ENCODE assay signal across 8 mouse cellular contexts in genomic region chr1:79697382-79697781, GRCm38 (mm10). TPM values are rescaled to one million over a fixed set of nuclear protein-coding genes. Genes with fewer than 3 reads are reported as not detected.
DNase-seq lines count a peak whose midpoint lies in the region; ATAC-seq and TF ChIP-seq lines count a peak whose summit lies in the region.

No protein-coding gene starts in this region.

- peaks cover 7% of the 10 kb centered on the region for H3K4me1 ChIP-seq in heart, embryonic 12.5 days (replicated peaks)
- peaks cover 15% of the 10 kb centered on the region for H3K4me1 ChIP-seq in forebrain, embryonic 15.5 days
- H3K4me1 ChIP-seq in midbrain, embryonic 10.5 days: peaks cover 3% of the 10 kb centered on the region

- no peak for TF ChIP-seq CTCF in Patski (IDR thresholded peaks at IDR 0.05)

- ATAC-seq in heart, embryonic 12.5 days (ENCODE audit: insufficient number of reproducible peaks, low FRiP score): peak; percentile 63; the same call in 1 of the 2 replicates
- peak; percentile 65 for ATAC-seq in Patski
- ATAC-seq in forebrain, embryonic 15.5 days (replicated peaks): peak; percentile 93

- WGBS in heart, embryonic 12.5 days: 56% methylated on average over 9 of the region's 9 CpGs
- WGBS in forebrain, embryonic 15.5 days: 4% methylated on average over 9 of the region's 9 CpGs
- 7% methylated on average over 9 of the region's 9 CpGs for WGBS in large intestine, adult 2 months
- WGBS in midbrain, embryonic 10.5 days: 65% methylated on average over 9 of the region's 9 CpGs

- no peak overlapping the region for H3K9ac ChIP-seq in heart, embryonic 12.5 days
- no peak overlapping the region for H3K9ac ChIP-seq in forebrain, embryonic 15.5 days (replicated peaks)

- H3K4me2 ChIP-seq in heart, embryonic 12.5 days: no peak overlapping the region
- H3K4me2 ChIP-seq in forebrain, embryonic 15.5 days (replicated peaks): no peak overlapping the region

- no peak for DNase-seq in heart, postnatal 25 days (ENCODE audit: low spot score)
- peak; percentile 60 for DNase-seq in Patski (ENCODE audit: low read depth, low spot score)
- peak; percentile 40 for DNase-seq in large intestine, adult 2 months (ENCODE audit: low read depth, low spot score)
- peak; percentile 27 for DNase-seq in midbrain, embryonic 10.5 days (ENCODE audit: low spot score)
- no peak for DNase-seq in gastrocnemius, adult 18-20 months (ENCODE audit: low spot score)
- no peak for DNase-seq in thymus, postnatal 4 days

- no peaks in the 10 kb centered on the region for H3K9me3 ChIP-seq in heart, embryonic 12.5 days (replicated peaks)
- H3K9me3 ChIP-seq in forebrain, embryonic 15.5 days: no peaks in the 10 kb centered on the region
- H3K9me3 ChIP-seq in midbrain, embryonic 10.5 days (replicated peaks): no peaks in the 10 kb centered on the region

- H3K27me3 ChIP-seq in heart, embryonic 12.5 days (replicated peaks): no peaks in the 10 kb centered on the region
- no peaks in the 10 kb centered on the region for H3K27me3 ChIP-seq in Patski
- H3K27me3 ChIP-seq in forebrain, embryonic 15.5 days: no peaks in the 10 kb centered on the region
- no peaks in the 10 kb centered on the region for H3K27me3 ChIP-seq in midbrain, embryonic 10.5 days (ENCODE audit: low read depth, poor library complexity, severe bottlenecking)

- in situ Hi-C loops in Patski (cut with MboI; ENCODE audit: low pct_unique_long_range_greater_than_20kb): no loop called here

- H3K27ac ChIP-seq in heart, embryonic 12.5 days (ENCODE audit: poor library complexity, severe bottlenecking): no peak overlapping the region
- peak overlapping the region; percentile 50 for H3K27ac ChIP-seq in forebrain, embryonic 15.5 days (replicated peaks)
- H3K27ac ChIP-seq in midbrain, embryonic 10.5 days (replicated peaks): no peak overlapping the region

- H3K36me3 ChIP-seq in heart, embryonic 12.5 days: peaks cover 3% of the 10 kb centered on the region
- H3K36me3 ChIP-seq in forebrain, embryonic 15.5 days: no peaks in the 10 kb centered on the region
- no peaks in the 10 kb centered on the region for H3K36me3 ChIP-seq in midbrain, embryonic 10.5 days

- no peak overlapping the region for H3K4me3 ChIP-seq in heart, embryonic 12.5 days
- H3K4me3 ChIP-seq in forebrain, embryonic 15.5 days: no peak overlapping the region
- no peak overlapping the region for H3K4me3 ChIP-seq in midbrain, embryonic 10.5 days

- CTCF ChIA-PET in Patski (lab: Charles Lee): interaction anchor here (1.4 kb wide), 1 partner anchor 14 kb away, joined by 7 read pairs; no protein-coding TSS in a partner anchor

- POLR2A ChIA-PET in Patski (lab: Charles Lee): no interaction called here

- intact Hi-C loops in heart, postnatal 25 days (cut with DNase I): no loop called here

RNA-seq across cellular contexts. Expression of gene Ap1s3, which starts 25.6 kb away (rescaled TPM):
- polyA plus RNA-seq in heart, embryonic 12.5 days (2016; fragmentation: Nextera tagmentation; extraction: Ambion mirVana): 0.17 and 0.20 TPM in 2 replicates
- total RNA-seq in heart, postnatal 25 days (2021): under 1 TPM; 0.08 to 0.56 TPM
- 16.3 TPM for polyA plus RNA-seq in Patski (2021)
- not detected in 2 replicates for polyA plus RNA-seq in forebrain, embryonic 15.5 days (2015; fragmentation: Nextera tagmentation; extraction: Ambion mirVana)
- polyA plus RNA-seq in large intestine, adult 2 months (2012; rRNA removed): 13.3 and 27.2 TPM in 2 replicates
- 0.26 TPM in 1 of 2 replicates, not detected in the other for polyA plus RNA-seq in midbrain, embryonic 10.5 days (2016; fragmentation: Nextera tagmentation; extraction: Ambion mirVana)
- total RNA-seq in gastrocnemius, adult 18-20 months (2021): not detected

Comparison
In these comparisons a context has a peak if more than half of its experiments do, and no peak if none do; other contexts are left out.
1. DNase-seq: peak in Patski (single experiment), large intestine, adult 2 months (single experiment) and midbrain, embryonic 10.5 days (single experiment); none in heart, postnatal 25 days (single experiment), gastrocnemius, adult 18-20 months (single experiment) and thymus, postnatal 4 days (single experiment).
2. RNA of gene Ap1s3, which starts 25.6 kb away (polyA plus RNA-seq): 16.3 TPM in Patski (single experiment) and 13.3 to 27.2 TPM in large intestine, adult 2 months; 0.26 TPM in midbrain, embryonic 10.5 days, 0.17 to 0.20 TPM in heart, embryonic 12.5 days and not detected in forebrain, embryonic 15.5 days; every median in the first group is over 10 times any median in the second.
3. Peak in every context shown above with its lines, with median percentiles within 50 percentile points of each other: ATAC-seq.